Mouse (Mus musculus): ENCODE data around the gene 9530053A07Rik.
"Not testable (repeated sequence)": the region's sequence is repeated elsewhere in the genome, so short reads cannot be mapped to it uniquely, and the experiment has no call there.

9530053A07Rik gene

DNA sequence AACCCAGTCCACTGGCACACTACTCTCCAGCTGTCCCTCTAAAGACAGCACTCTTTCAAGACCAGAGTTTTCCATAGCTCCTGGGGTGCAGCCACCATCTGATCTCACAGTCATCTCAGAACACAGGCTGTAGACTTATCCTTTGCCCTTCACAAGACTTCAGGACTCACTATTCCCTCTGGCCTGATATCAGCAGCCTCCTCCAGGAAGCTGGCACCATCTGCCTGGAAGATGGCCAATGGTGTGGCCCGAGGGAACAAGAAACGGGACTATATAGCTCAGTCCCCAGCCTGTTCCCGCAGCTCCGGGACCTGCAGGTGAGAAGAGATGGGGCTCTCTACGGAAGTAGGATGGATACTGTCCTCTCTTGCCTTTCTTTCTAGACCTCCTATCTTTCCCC, at the start of gene 9530053A07Rik:
Gene 9530053A07Rik, plus strand, starts transcription at position 301 of the 400 bp plus-strand sequence.
- DNase-seq, result no peak

DNA sequence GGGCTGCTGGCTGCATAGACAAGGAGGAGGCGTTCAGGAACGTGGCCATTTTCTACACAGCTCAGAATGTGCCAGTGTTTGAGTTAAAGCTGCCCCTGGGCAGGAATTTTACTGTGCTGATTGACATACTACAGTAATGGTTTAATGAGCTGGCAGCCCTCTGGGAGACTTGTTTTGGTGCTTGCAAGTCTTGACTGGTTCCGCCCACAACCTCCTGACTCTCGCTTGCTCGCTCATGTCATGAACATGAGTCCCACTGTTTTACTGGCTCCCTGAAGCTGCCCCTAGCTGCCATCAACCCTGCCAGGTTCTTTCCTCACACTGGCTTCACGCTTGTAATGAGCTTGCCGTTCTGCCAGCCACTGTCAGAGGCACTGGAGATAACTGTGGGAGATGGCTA, 45.1 kb upstream of the 9530053A07Rik start:
- DNase-seq, result no peak

DNA sequence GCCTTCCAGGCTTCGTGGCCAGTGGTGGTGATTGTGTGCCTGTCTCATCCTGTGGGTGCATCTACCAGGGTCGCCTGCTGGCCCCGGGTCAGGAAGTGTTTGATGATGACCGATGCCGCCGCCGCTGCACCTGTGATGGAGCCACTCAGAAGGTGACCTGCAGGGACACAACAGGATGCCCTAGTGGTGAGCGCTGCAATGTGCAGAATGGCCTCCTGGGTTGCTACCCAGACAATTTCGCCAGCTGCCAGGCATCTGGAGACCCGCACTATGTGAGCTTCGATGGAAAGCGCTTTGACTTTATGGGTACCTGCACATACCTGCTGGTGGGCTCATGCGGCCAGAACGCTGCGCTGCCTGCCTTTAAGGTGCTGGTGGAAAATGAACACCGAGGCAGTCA, 43.0 kb upstream of the 9530053A07Rik start:
- no peak for DNase-seq

DNA sequence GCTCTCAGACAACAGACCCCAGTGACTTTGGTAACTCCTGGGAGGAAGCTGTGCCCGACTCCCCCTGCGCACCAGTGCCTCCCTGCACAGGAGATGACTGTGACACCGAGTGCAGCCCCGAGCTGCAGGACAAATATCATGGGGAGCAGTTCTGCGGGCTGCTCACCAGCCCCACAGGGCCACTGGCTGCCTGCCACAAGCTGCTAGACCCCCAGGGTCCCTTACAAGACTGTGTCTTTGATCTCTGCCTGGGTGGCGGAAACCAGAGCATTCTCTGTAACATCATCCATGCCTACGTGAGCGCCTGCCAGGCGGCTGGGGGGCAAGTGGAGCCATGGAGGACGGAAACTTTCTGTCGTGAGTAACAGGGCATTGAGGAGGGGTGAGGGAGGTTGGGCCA, 35.7 kb upstream of the 9530053A07Rik start:
- no peak for DNase-seq

DNA sequence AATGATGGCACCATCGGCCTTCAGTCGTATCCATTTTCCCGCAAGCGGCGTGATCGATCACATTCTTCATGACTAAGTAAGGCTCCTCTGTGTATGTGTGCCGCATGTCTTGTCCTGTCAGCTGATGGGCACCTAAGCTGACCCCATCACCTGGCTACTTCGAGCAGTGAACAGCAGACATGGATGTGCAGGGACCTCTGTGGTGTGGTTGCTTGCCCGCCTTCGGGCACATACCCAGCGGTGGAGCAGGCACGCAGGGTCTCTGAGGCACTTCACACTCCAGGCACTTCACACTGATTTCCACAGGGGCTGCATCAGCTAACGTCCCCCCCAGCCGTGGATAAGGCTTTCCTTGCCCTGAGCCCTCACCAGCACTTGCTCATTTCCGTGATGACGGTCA, 30.2 kb upstream of the 9530053A07Rik start:
- no peak for DNase-seq

DNA sequence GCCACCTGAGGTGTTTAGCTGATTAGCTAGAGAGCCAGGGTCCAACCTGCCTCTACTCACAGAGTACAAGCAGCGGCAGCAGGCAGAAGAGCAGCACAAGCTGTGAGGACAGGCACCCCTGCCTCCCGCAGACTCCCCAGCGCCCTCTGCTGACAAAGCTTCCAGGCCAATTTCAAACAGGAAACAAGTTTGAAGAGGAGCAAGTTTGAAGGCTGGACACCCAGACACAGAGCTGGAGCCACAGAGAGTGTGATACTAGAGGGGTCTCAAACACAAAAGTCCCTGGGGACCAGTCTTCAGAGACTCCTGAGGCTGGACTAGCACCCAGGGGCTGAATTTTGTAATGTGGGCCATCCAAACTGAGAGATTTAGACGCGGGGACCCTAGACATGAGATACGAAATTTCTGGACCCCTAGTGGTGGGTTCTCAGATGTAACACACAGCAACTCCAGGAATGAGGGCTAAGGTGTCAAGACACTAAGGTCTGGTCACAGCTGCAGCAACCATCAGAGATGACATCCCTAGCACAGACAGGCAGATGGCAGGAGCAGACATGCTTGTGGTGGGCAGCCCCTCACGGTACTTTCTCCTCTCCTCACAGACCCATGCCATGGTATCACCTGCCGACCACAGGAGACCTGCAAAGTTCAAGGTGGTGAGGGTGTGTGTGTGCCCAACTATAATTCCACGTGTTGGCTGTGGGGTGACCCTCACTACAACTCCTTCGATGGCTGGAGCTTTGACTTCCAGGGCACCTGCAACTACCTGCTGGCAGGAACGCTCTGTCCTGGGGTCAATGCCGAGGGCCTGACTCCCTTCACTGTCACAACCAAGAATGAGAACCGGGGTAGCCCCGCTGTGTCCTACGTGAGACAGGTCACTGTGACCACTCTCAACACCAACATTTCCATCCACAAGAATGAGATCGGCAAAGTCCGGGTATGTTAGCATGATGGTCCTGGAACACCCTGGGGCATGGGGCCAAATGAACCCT, 28.4 kb upstream of the 9530053A07Rik start:
- peak; percentile 19 for DNase-seq

DNA sequence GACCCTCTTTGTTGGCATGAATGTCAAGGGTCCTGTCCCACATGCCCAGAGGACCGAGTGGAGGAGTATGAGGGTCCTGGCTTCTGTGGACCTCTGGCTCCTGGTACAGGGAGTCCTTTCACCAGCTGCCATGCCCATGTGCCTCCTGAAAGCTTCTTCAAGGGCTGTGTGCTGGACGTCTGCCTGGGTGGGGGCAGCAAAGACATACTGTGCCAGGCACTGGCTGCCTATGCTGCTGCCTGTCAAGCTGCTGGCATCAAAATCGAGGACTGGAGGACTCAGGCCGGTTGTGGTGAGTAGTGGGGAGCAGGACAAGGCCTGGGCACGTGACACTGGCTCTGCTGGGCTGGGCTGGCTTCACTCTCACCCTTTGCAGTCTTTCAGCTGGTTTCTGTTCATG, 26.3 kb upstream of the 9530053A07Rik start:
- DNase-seq, result not testable (repeated sequence)

DNA sequence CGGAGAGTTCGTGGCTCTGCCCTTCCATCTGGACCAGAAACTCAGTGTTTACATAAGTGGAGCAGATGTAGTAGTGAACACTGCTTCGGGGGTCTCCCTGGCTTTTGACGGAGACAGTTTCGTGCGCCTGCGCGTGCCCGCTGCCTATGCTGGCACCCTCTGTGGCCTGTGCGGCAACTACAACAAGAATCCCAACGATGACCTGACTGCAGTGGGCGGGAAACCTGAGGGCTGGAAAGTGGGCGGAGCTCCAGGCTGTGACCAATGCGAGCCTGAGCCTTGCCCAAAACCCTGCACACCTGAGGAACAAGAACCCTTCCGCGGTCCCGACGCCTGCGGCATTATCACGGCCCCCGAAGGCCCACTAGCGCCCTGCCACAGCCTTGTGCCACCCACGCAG, 24.6 kb upstream of the 9530053A07Rik start:
- DNase-seq, result no peak

DNA sequence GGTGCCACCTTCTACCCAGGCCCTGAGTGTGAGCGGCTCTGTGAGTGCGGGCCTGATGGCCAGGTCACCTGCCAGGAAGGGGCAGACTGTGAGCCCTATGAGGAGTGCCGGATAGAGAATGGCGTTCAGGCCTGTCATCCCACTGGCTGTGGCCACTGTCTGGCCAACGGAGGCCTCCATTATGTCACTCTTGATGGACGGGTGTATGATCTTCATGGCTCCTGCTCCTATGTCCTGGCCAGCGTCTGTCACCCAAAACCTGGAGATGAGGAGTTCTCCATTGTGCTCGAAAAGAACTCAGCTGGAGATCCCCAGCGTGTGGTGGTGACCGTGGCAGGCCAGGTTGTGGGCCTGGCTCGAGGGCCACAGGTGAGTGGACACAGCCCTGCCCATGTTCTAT, 23.0 kb upstream of the 9530053A07Rik start:
- DNase-seq, result no peak

DNA sequence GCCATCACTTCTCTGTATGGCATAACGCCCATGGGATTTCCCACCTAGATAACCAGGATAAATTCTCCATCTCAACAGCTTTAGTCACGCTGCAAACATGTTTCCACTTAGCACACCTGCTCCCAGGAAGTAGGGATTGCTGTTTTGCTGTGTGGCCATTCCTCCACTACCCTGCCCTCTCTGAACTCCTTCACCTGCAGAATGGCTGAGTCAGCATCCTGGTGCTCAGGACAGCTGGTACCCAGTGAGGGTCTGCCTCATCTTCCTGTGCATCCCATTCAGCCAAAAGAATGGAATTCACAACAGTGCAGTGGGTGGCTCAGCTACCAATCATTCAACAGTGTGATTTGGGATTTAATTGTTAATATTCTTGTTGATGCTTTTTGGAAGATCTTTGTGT, 14.6 kb upstream of the 9530053A07Rik start:
- no peak for DNase-seq

DNA sequence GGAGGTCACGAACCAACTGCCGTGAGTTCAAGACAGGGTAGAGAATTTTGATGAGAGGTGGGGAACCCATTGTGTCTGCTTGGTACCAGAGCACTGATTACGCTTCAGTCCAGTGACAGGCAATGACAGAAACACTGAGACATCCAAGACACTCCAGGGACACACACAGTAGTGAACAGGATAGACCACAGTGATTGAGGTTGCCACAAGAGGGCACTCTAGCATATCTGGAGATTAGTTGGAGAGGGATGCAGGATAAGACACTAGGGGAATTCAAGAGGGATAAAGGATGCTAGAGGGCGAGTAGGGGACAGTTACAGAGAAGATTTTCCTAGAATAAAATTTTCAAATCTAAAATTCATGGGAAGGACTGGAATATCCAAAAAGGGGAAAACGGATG, 8.3 kb downstream of the 9530053A07Rik start:
- peak; percentile 55 for DNase-seq

DNA sequence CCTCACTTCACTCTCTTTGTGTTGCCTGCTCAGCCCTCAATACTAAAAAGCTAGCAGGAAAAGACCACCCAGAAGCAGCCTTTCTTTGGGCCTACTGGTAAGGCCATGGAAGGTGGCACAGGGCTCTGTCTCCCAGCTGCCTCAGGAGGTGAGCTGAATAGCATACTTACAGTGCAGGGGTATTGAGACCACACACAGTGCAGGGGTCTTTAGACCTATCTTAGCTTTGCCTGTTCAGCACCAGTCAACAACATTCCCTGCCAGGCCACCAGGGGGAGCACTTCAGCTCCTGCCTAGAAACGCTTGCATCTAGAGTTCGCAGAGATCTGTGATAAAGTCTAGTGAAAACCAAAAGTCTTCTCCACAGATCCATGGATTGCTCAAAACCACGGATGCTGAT, 19.0 kb downstream of the 9530053A07Rik start:
- peak; percentile 57 for DNase-seq

DNA sequence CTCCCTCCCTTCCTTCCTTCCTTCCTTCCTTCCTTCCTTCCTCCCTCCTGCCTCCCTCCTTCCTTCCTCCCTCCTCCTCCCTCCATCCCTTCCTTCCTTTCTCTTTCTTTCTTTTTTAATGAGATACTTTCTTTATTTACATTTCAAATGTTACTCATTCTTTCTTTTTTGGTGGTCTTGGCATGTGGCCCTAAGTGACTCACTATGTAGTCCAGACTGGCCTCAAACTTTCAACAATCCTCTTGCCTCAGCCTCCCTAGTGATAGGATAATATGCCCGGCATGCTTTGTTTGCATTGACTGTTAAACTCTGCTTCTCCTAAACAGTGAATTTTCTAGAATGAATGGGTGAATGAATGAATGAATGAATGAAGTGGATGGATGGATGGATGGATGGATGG, 20.6 kb downstream of the 9530053A07Rik start:
- DNase-seq, result no peak

DNA sequence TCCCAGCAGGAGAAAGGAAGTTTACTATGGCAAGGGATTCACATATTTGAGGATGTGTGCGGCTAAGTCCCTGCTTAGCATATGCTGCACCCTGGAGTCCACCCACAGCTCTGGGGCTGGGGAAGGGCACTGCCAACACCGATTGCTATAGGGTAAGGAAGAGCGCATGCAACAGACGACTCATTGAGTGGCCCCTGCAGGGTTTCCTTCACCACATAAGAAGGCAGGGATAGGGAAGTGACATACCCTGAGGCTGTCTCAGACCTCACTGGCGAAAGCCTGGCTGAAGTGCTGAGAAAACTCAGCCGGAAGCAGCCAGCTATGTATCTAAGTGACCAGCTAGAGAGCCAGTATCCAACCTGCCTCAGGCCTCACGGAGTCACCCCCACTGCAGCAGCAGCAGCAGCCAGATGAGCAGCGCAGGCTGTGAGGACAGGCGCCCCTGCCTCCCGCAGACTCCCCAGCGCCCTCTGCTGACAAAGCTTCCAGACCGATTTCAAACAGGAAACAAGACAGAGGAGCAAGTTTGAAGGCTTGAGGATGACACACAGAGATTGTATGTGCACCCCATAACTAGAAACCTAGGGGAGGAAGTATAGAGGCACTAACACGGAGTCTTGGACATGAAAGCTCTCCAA, 22.4 kb downstream of the 9530053A07Rik start:
- DNase-seq, result peak; percentile 68

DNA sequence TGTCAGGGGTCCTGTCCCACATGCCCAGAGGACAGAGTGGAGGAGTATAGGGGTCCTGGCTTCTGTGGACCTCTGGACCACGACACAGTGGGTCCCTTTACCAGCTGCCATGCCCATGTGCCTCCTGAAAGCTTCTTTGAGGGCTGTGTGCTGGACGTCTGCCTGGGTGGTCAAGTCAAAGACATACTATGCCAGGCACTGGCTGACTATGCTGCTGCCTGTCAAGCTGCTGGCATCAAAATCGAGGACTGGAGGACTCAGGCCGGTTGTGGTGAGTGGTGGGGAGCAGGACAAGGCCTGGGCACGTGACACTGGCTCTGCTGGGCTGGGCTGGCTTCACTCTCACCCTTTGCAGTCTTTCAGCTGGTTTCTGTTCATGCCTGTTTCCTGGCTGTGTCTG, 24.3 kb downstream of the 9530053A07Rik start:
- DNase-seq, result not testable (repeated sequence)

DNA sequence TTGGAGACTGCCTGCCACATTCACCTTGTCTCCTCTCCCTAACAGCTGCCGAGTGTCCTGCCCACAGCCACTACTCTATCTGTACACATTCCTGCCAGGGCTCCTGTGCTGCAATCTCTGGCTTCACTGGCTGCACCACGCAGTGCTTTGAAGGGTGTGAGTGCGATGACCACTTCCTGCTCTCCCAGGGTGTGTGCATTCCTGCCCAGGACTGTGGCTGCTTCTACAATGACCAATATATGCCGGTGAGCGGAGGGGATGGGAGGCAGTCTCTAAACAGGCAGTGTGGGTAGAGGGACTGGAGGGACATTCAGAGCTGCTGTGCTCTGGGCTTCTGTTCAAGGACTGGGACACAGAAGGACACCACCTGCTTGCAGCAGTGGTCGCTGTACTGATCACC, 30.0 kb downstream of the 9530053A07Rik start:
- DNase-seq, result no peak

DNA sequence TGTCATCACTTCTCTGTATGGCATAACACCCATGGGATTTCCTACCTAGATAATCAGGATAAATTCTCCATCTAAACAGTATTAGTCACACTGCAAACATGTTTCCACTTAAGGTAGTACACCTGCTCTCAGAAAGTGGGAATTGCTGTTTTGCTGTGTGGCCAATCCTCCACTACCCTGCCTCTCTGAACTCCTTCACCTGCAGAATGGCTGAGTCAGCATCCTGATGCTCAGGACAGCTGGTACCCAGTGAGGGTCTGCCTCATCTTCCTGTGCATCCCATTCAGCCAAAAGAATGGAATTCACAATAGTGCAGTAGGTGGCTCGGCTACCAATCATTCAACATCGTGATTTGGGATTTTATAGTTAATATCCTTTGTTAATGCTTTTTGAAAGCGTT, 30.6 kb downstream of the 9530053A07Rik start:
- DNase-seq, result no peak

DNA sequence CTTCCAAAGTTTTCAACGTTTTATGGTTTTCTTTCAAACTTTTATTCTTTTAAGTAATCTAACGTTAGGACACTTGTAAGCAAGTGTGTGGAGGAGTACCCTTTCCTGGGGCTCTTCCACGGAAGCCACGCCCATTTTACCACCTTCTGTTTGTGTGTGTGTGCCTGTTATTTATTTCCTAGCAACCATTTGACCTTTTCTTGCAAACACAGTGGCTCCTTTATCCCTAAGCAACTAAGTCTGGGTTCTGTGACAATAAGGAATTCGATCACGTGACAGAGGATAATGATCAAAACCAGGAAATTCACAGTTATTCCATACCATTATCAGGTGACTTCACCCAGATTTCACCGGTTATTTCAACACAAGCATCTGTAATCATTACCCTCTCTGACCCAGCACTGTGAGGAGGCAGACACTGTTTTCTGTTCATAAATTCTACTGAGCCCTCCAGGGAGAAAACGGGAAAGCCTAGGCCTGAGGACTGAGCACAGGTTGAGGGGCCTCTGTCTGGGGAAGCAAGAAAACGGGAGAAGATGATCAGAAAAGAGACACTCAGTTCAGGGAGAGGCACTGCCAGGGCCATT, 32.0 kb downstream of the 9530053A07Rik start:
- no peak for DNase-seq

DNA sequence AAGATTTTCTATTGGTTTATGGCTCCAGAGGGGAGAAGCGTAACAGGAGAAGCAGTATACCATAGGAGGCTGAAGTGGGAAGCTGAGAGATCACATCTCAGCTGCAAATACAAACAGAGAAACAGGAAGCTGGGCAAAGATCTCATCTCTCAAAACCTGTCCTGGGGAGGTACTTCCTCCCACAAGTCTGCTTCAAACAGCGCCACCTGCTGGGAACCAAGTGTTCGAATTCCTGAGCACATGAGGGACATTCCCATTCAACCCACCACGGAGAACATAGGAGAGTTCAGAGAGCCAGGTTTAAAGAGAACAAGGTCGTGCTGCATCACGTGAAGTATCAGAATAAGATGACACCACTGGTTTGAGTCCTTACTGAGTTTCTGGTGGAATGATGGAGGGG, 36.1 kb downstream of the 9530053A07Rik start:
- DNase-seq, result no peak

DNA sequence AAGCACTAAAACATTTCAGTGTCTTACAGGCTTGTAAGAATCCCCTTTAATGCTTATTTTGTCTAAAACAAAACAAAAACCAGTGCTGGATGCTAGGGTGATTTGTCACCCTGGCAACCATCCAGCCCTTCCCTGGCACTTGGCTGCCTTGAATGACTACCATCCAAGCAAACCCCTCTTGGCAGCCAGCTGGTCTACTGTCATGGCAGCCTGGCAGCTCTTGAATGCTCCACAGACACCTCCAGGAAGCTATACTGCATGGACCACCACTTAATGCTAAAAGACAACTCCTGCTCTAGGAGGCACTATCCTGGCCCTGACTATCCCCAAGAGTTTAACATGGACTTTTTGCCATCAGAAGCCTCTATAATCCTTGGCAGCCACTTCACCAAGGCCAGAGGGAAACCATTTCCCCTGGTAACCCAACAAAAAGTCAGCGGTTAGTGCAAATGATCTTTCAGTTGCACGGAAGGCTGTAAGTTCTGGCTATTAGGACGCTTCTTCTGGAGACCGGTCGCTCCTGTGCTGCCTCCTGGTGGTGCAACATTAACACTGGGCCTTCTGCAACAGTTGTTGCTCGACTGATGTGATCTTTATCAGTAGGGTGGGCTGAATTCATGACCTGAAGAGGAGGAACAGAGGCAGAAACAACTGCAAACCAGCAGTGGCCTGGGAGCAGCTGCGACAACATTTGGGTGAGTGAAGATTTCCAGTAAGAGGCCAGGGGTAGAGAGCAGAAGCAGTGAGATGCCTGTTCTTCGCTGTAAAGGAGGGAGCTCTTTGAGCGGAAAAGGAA, 39.3 kb downstream of the 9530053A07Rik start:
- DNase-seq, result peak; percentile 74

DNA sequence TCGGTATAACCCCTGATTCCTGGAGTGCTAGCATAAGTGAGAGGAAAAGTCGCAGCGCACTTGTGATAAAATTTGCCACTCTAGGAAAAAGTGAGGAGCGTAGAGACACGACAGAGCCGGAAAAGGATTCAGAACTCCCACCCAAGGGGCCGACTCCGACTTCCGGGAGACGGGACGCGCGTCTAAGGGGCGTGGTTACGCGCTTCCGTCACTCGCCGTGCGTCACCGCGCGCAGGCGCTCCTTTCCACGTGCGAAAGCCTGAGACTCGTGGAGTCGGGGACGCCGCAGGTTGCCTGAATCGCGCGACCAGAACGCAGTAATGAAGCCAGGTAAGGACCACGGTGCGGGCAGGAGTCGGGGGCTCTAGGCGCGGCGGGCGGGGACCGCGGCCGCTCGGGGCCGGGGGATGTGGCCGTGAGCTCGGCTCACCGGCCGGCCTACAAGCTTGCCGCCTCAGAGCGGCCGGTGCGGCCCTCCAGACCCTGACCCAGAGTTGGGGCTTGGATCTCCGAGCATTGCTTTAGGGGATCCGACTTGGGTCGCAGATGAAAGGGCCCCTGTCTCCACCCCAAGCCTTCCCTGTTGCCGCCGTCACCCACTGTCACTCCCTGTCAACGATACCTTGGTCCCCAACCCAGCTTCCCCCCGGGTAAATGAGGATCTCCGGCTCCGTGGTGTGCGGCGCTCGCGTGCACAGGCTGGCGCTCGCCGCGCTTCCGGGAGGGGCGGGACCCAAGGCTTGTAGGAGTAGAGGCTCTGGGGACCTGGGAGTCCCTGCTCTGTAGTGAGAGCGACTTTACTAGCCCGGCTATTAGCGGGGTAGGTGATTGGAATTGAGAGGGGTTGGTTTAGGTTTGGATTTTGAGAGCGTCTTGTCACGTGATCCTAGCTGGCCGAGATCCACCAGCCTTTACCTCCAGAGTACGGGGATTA, 40.5 kb downstream of the 9530053A07Rik start, which contains the start of gene Fbl:
Gene Fbl, plus strand, starts transcription at position 222 of the 934 bp plus-strand sequence.
- peak; percentile 91 for DNase-seq

DNA sequence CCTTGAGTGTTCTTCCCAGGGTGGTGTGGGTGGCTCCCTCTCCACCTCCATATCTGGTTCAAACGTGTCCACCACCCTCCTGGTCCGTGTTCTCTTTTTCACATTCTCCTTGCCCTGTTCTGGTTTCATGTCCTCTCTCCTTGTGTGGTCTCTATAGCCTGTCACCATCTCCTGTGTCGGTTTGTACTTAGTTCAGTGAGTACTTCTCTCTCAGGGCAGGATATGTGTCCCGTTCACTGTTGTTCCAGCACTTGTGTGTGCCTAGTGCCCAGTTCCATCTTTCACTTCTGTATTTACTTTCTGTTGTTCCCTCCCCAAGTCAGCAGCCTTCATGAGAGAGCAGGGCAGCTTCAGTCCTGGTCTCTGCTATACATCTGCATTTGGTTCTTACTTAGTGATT, 46.1 kb downstream of the 9530053A07Rik start:
- DNase-seq, result no peak

Measured in right cerebral cortex, postnatal 14 days (tissue).